Mouse (Mus musculus) limb, embryonic 10.5 days (tissue): Measurements from ENCODE around the gene Arl8a. TPM values are rescaled to one million over a fixed set of nuclear protein-coding genes. Genes with fewer than 3 reads are reported as not detected.
"Not testable (repeated sequence)": the region's sequence is repeated elsewhere in the genome, so short reads cannot be mapped to it uniquely, and the experiment has no call there.

Source experiments
- DNase-seq: peaks from one replicate; pipeline ENCODE4 v3.0.0-alpha.2; 2017; ENCODE audit warnings: low spot score
- H3K27ac ChIP-seq: fragments of 300-500 bp; sonication (generic); 2 replicates; pipeline ENCODE4 v1.5.1; 2016; ENCODE audit warnings: mild to moderate bottlenecking
- H3K27me3 ChIP-seq: fragments of 300-500 bp; sonication (generic); 2 replicates; pipeline ENCODE4 v1.6.1; 2016; ENCODE audit warnings: low read depth, mild to moderate bottlenecking; ENCODE audit not compliant: poor library complexity, severe bottlenecking
- H3K36me3 ChIP-seq: fragments of 300-500 bp; sonication (generic); 2 replicates; pipeline ENCODE4 v1.6.1; 2016; ENCODE audit warnings: mild to moderate bottlenecking, moderate library complexity
- H3K4me1 ChIP-seq: fragments of 300-500 bp; sonication (generic); 2 replicates; pipeline ENCODE4 v1.6.1; 2016
- H3K4me3 ChIP-seq: fragments of 300-500 bp; sonication (generic); 2 replicates; pipeline ENCODE4 v1.5.1; 2016; ENCODE audit warnings: mild to moderate bottlenecking, moderate library complexity
- H3K9me3 ChIP-seq: fragments of 300-500 bp; sonication (generic); replicated peaks from 2 replicates; pipeline ENCODE4 v1.6.1; 2016; ENCODE audit warnings: mild to moderate bottlenecking
- WGBS: fragments of 180-500 bp; shearing (Covaris S2); methylation state at CpG from one replicate; pipeline ENCODE4 v1.1.7; 2016; 5-methylcytosine and 5-hydroxymethylcytosine counted together
- polyA plus RNA-seq: library from polyadenylated mRNA; unstranded; fragments of >200 nt; fragmentation: Nextera tagmentation; extraction: Ambion mirVana; gene quantifications from 2 replicates; pipeline ENCODE4 v1.2.1, GENCODE M21; 2016

The Arl8a gene
- polyA plus RNA-seq, result 32.7 and 42.2 TPM in 2 replicates

GRCm38 (mm10) chr1:135146077-135146945 lies at the start of gene Arl8a:
Gene Arl8a (plus strand): TSS chr1:135146824.
- DNase-seq, result peak; percentile 86
- Histone ChIP-seq H3K27ac (peak within 1 kb of the TSS; percentile 95), H3K9me3 (no peaks in the 10 kb centered on the region), H3K27me3 (peaks cover 21% of the 10 kb centered on the region), H3K4me1 (peaks cover 30% of the 10 kb centered on the region), H3K4me3 (peak within 1 kb of the TSS; percentile 97), H3K36me3 (peaks cover 7% of the 10 kb centered on the region)
- 3% methylated on average over 78 of the region's 78 CpGs for WGBS

- Histone ChIP-seq H3K27me3 (peaks cover 55% of the 10 kb centered on the region), H3K4me3 (no peak overlapping the region), H3K36me3 (no peaks in the 10 kb centered on the region), H3K4me1 (peaks cover 14% of the 10 kb centered on the region), H3K9me3 (no peaks in the 10 kb centered on the region), H3K27ac (no peak overlapping the region)
- 93% methylated on average over 6 of the region's 6 CpGs for WGBS
- DNase-seq, result no peak
These were observed 49.2 kb upstream of the Arl8a start for GRCm38 (mm10) chr1:135097441-135097840.

GRCm38 (mm10) chr1:135098441-135098840 lies 48.2 kb upstream of the Arl8a start:
- no peaks in the 10 kb centered on the region for H3K36me3 ChIP-seq
- 88% methylated on average over 7 of the region's 7 CpGs for WGBS
- no peak for DNase-seq
- no peaks in the 10 kb centered on the region for H3K9me3 ChIP-seq
- H3K27me3 ChIP-seq, result peaks cover 65% of the 10 kb centered on the region
- no peak overlapping the region for H3K4me3 ChIP-seq
- peaks cover 14% of the 10 kb centered on the region for H3K4me1 ChIP-seq
- H3K27ac ChIP-seq, result no peak overlapping the region; the same call in 1 of the 2 replicates

- H3K36me3 ChIP-seq, result no peaks in the 10 kb centered on the region
- 54% methylated on average over 7 of the region's 7 CpGs for WGBS
- no peak for DNase-seq
- H3K9me3 ChIP-seq, result no peaks in the 10 kb centered on the region
- peaks cover 85% of the 10 kb centered on the region for H3K27me3 ChIP-seq
- H3K4me1 ChIP-seq, result peaks cover 22% of the 10 kb centered on the region
- no peak overlapping the region for H3K27ac ChIP-seq
- no peak overlapping the region for H3K4me3 ChIP-seq
These were observed 46.2 kb upstream of the Arl8a start for GRCm38 (mm10) chr1:135100400-135100799.

- Histone ChIP-seq H3K27ac (no peak within 1 kb of the TSS), H3K4me3 (peak within 1 kb of the TSS; percentile 49), H3K9me3 (no peaks in the 10 kb centered on the region), H3K36me3 (no peaks in the 10 kb centered on the region), H3K4me1 (peaks cover 22% of the 10 kb centered on the region), H3K27me3 (peaks cover 75% of the 10 kb centered on the region)
- 2% methylated on average over 40 of the region's 40 CpGs for WGBS
- DNase-seq, result no peak
These were observed 41.5 kb upstream of the Arl8a start, which contains the start of gene Lgr6 for GRCm38 (mm10) chr1:135105124-135105523. Gene Lgr6 (minus strand): TSS chr1:135105276.

- peaks cover 17% of the 10 kb centered on the region for H3K4me1 ChIP-seq
- 5% methylated on average over 8 of the region's 8 CpGs for WGBS
- H3K36me3 ChIP-seq, result no peaks in the 10 kb centered on the region
- H3K9me3 ChIP-seq, result no peaks in the 10 kb centered on the region
- H3K4me3 ChIP-seq, result no peak overlapping the region
- peaks cover 72% of the 10 kb centered on the region for H3K27me3 ChIP-seq
- peak; percentile 87 for DNase-seq
- no peak overlapping the region for H3K27ac ChIP-seq
These were observed 40.7 kb upstream of the Arl8a start for GRCm38 (mm10) chr1:135105951-135106350.

- WGBS, result 35% methylated on average over 6 of the region's 6 CpGs
- H3K27me3 ChIP-seq, result peaks cover 47% of the 10 kb centered on the region
- peaks cover 22% of the 10 kb centered on the region for H3K4me1 ChIP-seq
- no peak overlapping the region for H3K27ac ChIP-seq
- DNase-seq, result peak; percentile 71
- no peak overlapping the region for H3K4me3 ChIP-seq
- H3K36me3 ChIP-seq, result no peaks in the 10 kb centered on the region
- no peaks in the 10 kb centered on the region for H3K9me3 ChIP-seq
These were observed 38.0 kb upstream of the Arl8a start for GRCm38 (mm10) chr1:135108611-135109010.

- Histone ChIP-seq H3K27ac (no peak overlapping the region), H3K27me3 (peaks cover 32% of the 10 kb centered on the region), H3K4me1 (peaks cover 17% of the 10 kb centered on the region), H3K4me3 (no peak overlapping the region), H3K9me3 (no peaks in the 10 kb centered on the region), H3K36me3 (no peaks in the 10 kb centered on the region)
- 23% methylated on average over 6 of the region's 6 CpGs for WGBS
- DNase-seq, result peak; percentile 83
These were observed 36.5 kb upstream of the Arl8a start for GRCm38 (mm10) chr1:135110075-135110474.

- H3K36me3 ChIP-seq, DNase-seq, H3K27ac ChIP-seq, H3K4me3 ChIP-seq, H3K9me3 ChIP-seq: not testable (repeated sequence)
- peaks cover 11% of the 10 kb centered on the region for H3K4me1 ChIP-seq
- 70% methylated on average over 5 of the region's 5 CpGs for WGBS
- peaks cover 21% of the 10 kb centered on the region for H3K27me3 ChIP-seq
These were observed 35.4 kb upstream of the Arl8a start for GRCm38 (mm10) chr1:135111271-135111670.

- 0 out of 2 replicates have a peak, but pooled peaks cover 7% of the 10 kb centered on the region for H3K27me3 ChIP-seq
- peak; percentile 73 for DNase-seq
- no peak overlapping the region for H3K27ac ChIP-seq
- no peaks in the 10 kb centered on the region for H3K36me3 ChIP-seq
- H3K4me3 ChIP-seq, result no peak overlapping the region
- peaks cover 11% of the 10 kb centered on the region for H3K4me1 ChIP-seq
- no peaks in the 10 kb centered on the region for H3K9me3 ChIP-seq
- 13% methylated on average over 8 of the region's 8 CpGs for WGBS
These were observed 34.0 kb upstream of the Arl8a start for GRCm38 (mm10) chr1:135112661-135113060.

- Histone ChIP-seq H3K36me3 (no peaks in the 10 kb centered on the region), H3K27me3 (peaks cover 21% of the 10 kb centered on the region), H3K27ac (no peak overlapping the region), H3K4me1 (peaks cover 48% of the 10 kb centered on the region), H3K4me3 (no peak overlapping the region), H3K9me3 (no peaks in the 10 kb centered on the region)
- DNase-seq, result no peak
- 97% methylated on average over 8 of the region's 8 CpGs for WGBS
These were observed 21.9 kb upstream of the Arl8a start for GRCm38 (mm10) chr1:135124573-135125363.

GRCm38 (mm10) chr1:135125990-135126389 lies 20.6 kb upstream of the Arl8a start:
- DNase-seq, result no peak
- Histone ChIP-seq H3K36me3 (no peaks in the 10 kb centered on the region), H3K27me3 (peaks cover 26% of the 10 kb centered on the region), H3K27ac (peak overlapping the region; percentile 86), H3K9me3 (no peaks in the 10 kb centered on the region), H3K4me3 (no peak overlapping the region), H3K4me1 (peaks cover 52% of the 10 kb centered on the region)
- WGBS, result 66% methylated on average over 8 of the region's 8 CpGs
